Mouse (Mus musculus): ENCODE measurements around the gene Slc12a5.

The Slc12a5 gene

GRCm38 (mm10) chr2:164947506-164947905 lies 13.1 kb upstream of the Slc12a5 start:
- no peak for DNase-seq (ENCODE audit: low spot score)

- no peak for DNase-seq (ENCODE audit: low spot score)
Measured at GRCm38 (mm10) chr2:164947930-164948329, 12.7 kb upstream of the Slc12a5 start.

DNA sequence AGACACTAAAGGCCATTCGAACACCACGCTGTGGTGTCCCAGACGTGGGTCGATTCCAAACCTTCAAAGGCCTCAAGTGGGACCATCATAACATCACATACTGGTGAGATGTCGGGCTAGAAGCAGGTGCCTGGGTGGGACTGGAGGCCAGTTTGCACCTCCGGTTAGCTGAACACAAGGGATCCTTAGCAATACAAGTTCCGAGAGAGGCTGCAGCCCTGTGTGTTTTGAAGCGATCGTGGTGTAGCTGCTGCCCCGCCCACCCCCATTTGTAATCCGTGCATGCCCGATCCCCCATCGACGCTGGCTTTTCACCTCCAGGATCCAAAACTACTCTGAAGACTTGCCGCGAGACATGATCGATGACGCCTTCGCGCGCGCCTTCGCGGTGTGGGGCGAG lies 11.6 kb upstream of the Slc12a5 start:
- no peak for DNase-seq (ENCODE audit: low spot score)

- no peak for DNase-seq (ENCODE audit: low spot score)
Measured at GRCm38 (mm10) chr2:164950501-164950900, 10.1 kb upstream of the Slc12a5 start.

DNA sequence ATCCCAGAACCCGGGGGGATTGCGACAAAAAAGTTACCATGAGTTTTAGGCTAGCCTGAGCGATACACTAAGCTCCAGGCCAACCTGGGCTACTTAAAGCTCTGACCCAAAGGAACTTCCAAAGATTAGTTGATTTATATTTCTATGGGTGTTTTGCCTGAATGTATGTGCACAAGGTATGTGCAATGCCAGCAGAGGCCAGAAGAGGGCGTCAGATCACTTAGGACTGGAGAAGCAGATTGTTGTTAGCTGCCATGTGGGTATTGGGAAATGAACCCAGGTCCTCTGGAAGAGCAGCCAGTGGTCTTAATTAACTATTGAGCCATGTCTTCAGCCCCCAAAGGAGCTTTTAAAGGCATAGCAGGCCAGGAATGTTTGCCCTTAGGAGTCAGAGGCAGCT lies 8.9 kb upstream of the Slc12a5 start:
- DNase-seq (ENCODE audit: low spot score), result no peak

DNA sequence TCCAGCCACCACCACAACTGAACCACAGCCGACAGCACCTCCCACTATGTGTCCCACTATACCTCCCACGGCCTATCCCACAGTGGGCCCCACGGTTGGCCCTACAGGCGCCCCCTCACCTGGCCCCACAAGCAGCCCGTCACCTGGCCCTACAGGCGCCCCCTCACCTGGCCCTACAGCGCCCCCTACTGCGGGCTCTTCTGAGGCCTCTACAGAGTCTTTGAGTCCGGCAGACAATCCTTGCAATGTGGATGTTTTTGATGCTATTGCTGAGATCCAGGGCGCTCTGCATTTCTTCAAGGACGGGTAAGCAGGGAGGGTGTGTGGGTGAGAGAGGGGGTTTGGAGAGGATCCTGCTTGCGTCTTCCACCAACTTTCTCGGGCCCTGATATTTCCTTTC lies 8.2 kb upstream of the Slc12a5 start:
- DNase-seq (ENCODE audit: low spot score), result no peak

DNA sequence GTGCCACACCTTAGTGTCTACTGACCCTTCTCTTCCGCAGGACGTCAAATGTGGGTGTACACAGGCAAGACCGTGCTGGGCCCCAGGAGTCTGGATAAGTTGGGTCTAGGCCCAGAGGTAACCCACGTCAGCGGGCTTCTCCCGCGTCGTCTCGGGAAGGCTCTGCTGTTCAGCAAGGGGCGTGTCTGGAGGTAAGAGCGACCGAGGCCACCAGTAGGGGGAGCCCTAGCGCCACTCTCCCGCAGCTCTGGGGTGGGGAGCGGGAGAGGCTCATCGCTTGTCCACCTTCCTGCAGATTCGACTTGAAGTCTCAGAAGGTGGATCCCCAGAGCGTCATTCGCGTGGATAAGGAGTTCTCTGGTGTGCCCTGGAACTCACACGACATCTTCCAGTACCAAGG lies 7.4 kb upstream of the Slc12a5 start:
- DNase-seq (ENCODE audit: low spot score), result peak; percentile 79

- no peak for DNase-seq (ENCODE audit: low spot score)
Measured at GRCm38 (mm10) chr2:164955725-164956124, 4.9 kb upstream of the Slc12a5 start.

DNA sequence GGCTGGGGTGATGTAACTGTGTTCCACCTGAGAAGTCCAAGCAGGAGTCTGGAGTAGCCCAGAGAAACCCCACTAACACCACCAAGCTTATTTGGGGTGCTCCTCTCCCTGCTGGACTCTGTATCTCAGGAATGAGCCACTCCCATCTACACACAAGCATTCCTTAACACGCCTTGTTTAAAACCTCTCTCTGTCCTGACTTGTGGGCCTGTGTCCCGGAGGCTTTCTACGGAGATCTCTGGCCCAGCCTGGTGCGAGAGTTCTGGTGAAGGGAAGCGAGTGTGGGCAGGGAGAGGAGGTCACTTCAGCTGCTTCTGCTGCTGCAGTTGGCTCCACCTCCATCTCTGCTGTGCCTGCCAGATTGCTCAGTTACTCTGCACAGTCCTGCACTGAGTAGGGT lies 4.4 kb upstream of the Slc12a5 start:
- DNase-seq (ENCODE audit: low spot score), result no peak

GRCm38 (mm10) chr2:164957548-164958315 lies 2.9 kb upstream of the Slc12a5 start:
- no peak for DNase-seq (ENCODE audit: low spot score)

GRCm38 (mm10) chr2:164961506-164962182 lies 1.0 kb downstream of the Slc12a5 start:
- DNase-seq (ENCODE audit: low spot score), result peak; percentile 50

DNA sequence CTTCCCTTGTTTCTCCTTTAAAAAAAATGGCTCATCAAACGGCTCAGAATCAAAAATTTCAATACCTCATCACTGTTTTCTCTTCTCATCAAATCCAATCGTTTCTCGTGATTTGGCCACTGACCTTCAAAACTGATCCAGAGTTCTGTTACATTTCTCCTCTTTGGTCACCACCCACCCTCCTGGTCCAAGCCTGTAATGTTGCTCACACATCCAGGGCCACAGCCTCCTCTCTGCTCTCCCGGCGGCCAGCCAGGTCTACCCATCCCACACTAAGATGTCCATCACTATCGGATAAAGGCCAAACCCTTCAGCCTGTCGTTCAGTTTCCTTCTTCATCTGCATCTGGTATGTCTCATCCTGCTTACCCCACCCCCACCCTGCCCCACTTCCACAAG lies 1.6 kb downstream of the Slc12a5 start:
- DNase-seq (ENCODE audit: low spot score), result no peak

GRCm38 (mm10) chr2:164964242-164964894 lies 3.8 kb downstream of the Slc12a5 start:
- no peak for DNase-seq (ENCODE audit: low spot score)

GRCm38 (mm10) chr2:164964981-164965380 lies 4.4 kb downstream of the Slc12a5 start:
- DNase-seq (ENCODE audit: low spot score), result no peak

- peak; percentile 34 for DNase-seq (ENCODE audit: low spot score)
Measured at GRCm38 (mm10) chr2:164966381-164966780, 5.8 kb downstream of the Slc12a5 start.

GRCm38 (mm10) chr2:164967193-164967592 lies 6.6 kb downstream of the Slc12a5 start:
- DNase-seq (ENCODE audit: low spot score), result no peak

DNA sequence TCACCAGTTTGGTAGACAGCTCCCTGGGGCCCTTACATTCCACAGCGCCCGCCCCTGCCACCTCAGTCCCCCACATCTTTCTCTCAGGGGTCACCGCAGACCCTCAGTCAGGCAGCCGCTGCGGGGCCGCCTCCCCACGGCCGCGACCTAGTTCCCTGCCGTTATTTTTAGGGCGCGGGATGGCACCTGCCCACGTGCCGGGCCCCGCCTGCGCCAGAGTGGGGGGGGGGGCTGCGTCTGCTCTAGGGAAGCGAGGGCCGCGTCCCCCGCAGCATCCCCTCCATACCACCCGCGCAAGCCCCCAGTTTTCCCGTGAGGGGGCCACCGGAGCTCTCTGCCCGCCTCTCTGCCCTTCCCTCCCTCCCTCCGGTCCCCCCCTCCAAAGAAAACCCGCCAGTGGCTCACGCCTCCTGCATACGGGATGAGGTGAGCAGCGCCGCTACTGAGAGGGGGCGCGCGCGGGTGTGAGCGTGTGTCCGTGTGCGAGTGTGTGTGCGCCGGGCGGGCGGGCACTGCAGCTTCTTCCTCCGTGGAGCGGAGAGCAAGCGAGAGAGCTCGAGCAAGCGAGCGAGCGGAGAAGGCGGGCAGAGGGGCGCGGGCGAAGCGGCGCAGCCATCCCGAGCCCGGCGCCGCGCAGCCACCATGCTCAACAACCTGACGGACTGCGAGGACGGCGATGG lies 7.3 kb downstream of the Slc12a5 start:
- DNase-seq (ENCODE audit: low spot score), result no peak

DNA sequence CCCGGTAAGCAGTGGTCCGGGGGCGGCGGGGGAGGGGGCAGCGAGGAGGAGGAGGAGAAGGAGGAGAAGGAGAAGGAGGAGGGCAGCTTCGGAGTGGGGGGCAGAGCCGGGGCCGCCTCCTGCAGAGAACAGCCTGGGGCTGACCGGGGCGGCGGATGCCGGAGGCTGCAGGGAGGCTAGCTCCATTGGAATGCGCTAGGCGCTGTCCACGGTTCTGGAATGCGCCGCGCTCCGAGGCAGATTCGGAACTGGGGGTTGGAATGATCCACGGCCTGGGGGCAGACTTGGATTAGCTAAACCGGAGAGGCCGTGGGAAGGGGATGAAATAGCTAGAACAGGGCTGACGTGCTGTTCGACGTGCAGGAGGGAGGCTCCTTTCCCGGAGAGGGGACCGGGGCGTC lies 7.8 kb downstream of the Slc12a5 start:
- peak; percentile 73 for DNase-seq (ENCODE audit: low spot score)

- DNase-seq (ENCODE audit: low spot score), result no peak
Measured at GRCm38 (mm10) chr2:164969348-164969781, 8.8 kb downstream of the Slc12a5 start.

- no peak for DNase-seq (ENCODE audit: low spot score)
Measured at GRCm38 (mm10) chr2:164970631-164971196, 10.1 kb downstream of the Slc12a5 start.

DNA sequence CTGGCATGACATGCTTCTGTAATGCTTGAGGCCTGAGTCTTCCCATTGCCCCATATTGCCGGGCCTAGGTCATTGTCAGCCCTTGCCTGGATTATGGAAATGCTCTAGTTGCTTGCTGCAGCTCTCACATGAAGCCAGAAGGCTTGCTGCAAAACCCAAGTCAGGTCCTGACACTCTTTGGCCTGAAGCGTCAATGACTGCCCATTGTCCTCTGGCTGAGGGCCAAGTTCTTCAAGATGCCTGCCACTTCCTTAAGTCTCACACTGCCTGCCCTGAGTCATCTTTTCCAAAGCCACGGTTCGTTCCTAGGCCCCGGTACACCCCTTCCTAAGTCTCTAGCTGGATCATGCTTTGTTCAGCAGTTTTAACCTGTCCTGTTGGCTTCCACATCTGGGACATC lies 12.0 kb downstream of the Slc12a5 start:
- DNase-seq (ENCODE audit: low spot score), result no peak

DNA sequence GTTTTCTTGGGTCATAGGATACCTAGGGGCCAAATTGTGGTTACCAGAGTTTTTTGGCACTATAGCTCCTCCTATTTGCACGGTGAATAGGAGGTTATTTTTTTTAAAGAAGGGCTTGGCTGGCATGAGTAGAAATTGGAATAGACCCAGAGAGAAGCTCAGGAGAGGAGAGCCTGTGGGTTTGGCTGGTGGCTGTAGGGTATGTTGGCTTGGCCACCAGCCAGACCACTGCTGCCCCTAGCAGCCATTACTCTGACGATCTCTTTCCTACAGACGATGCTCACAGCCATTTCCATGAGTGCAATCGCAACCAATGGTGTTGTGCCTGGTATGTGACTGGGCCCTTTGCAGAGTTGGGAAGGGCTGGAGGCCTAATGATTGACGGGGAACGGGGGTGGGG lies 15.0 kb downstream of the Slc12a5 start:
- no peak for DNase-seq (ENCODE audit: low spot score)
